Mouse (Mus musculus) forebrain, embryonic 14.5 days (tissue): ENCODE measurements around the gene Crebzf. TPM values are rescaled to one million over a fixed set of nuclear protein-coding genes. Genes with fewer than 3 reads are reported as not detected.

Experiments
- ATAC-seq: fragments of 200-750 bp; cut with Nextera tagmentation; 2 replicates; pipeline ENCODE4 v1.8.0; 2017; ENCODE audit warnings: mild to moderate bottlenecking, moderate library complexity
- DNase-seq: peaks from one replicate; pipeline ENCODE4 v3.0.0-alpha.2; 2015; ENCODE audit warnings: low spot score
- H3K27ac ChIP-seq: fragments of 300-500 bp; sonication (generic); 2 replicates; pipeline ENCODE4 v1.5.1; 2014; ENCODE audit warnings: low read depth, mild to moderate bottlenecking, control low read depth, low read length, moderate library complexity
- H3K27me3 ChIP-seq: fragments of 300-500 bp; sonication (generic); replicated peaks from 2 replicates; pipeline ENCODE4 v1.6.1; 2014; ENCODE audit warnings: low read length, control low read depth, mixed read lengths; ENCODE audit not compliant: control insufficient read depth, insufficient read depth
- H3K36me3 ChIP-seq: fragments of 300-500 bp; sonication (generic); 2 replicates; pipeline ENCODE4 v1.6.1; 2014; ENCODE audit warnings: low read length, control low read depth; ENCODE audit not compliant: control insufficient read depth, insufficient read depth
- H3K4me1 ChIP-seq: fragments of 300-500 bp; sonication (generic); 2 replicates; pipeline ENCODE4 v1.6.1; 2014; ENCODE audit warnings: antibody characterized with exemption, low read length, control low read depth; ENCODE audit not compliant: control insufficient read depth, insufficient read depth
- H3K4me2 ChIP-seq: fragments of 300-500 bp; sonication (generic); 2 replicates; pipeline ENCODE4 v1.6.1; 2014; ENCODE audit warnings: mild to moderate bottlenecking, control low read depth, low read length
- H3K4me3 ChIP-seq: fragments of 300-500 bp; sonication (generic); 2 replicates; pipeline ENCODE4 v1.5.1; 2014; ENCODE audit warnings: low read depth, low read length, control low read depth
- H3K9ac ChIP-seq: fragments of 300-500 bp; sonication (generic); 2 replicates; pipeline ENCODE4 v1.6.1; 2014; ENCODE audit warnings: mild to moderate bottlenecking, low read length, control low read depth, moderate library complexity
- H3K9me3 ChIP-seq: fragments of 300-500 bp; sonication (generic); replicated peaks from 2 replicates; pipeline ENCODE4 v1.6.1; 2016; ENCODE audit warnings: low read length, control low read depth, mixed read lengths; ENCODE audit not compliant: control insufficient read depth
- WGBS: fragments of 180-500 bp; shearing (Covaris S2); extraction: QIAGEN DNeasy Blood & Tissue Kit; methylation state at CpG from one replicate; pipeline ENCODE4 v1.1.7; 2014; 5-methylcytosine and 5-hydroxymethylcytosine counted together
- polyA plus RNA-seq: library from polyadenylated mRNA; unstranded; fragments of >200 nt; fragmentation: Nextera tagmentation; extraction: Ambion mirVana; gene quantifications from 2 replicates; pipeline ENCODE4 v1.2.1, GENCODE M21; 2014

Crebzf gene
- polyA plus RNA-seq, 1 experiment from 2014 or later: 32.9 TPM

DNA sequence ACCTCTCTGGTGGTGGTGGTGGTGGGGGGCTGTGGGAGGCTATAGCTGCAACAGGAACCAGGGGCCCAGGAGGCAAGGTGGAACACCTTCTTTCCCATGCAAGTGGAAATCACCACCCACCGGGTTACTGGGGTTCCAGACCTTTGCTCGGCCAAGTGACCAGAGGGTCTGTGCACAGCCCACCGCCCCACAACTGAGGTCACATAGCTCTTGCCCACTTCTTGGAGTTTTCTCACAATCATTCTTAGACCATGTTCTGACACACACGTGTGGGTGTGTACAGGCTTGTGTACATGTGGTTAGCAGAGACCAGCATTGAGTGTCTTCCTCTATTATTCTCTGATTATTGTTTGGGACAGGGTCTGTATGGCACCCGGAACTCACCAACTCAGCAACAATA lies 18.9 kb downstream of the Crebzf start:
- H3K9ac ChIP-seq: no peak overlapping the region
- no peak overlapping the region for H3K4me3 ChIP-seq
- no peak overlapping the region for H3K4me2 ChIP-seq
- WGBS: 95% methylated on average over 5 of the region's 5 CpGs
- no peak for DNase-seq
- H3K27me3 ChIP-seq: no peaks in the 10 kb centered on the region
- H3K36me3 ChIP-seq: no peaks in the 10 kb centered on the region
- H3K27ac ChIP-seq: no peak overlapping the region
- no peaks in the 10 kb centered on the region for H3K9me3 ChIP-seq
- H3K4me1 ChIP-seq: peaks cover under 1% of the 10 kb centered on the region
- no peak for ATAC-seq

DNA sequence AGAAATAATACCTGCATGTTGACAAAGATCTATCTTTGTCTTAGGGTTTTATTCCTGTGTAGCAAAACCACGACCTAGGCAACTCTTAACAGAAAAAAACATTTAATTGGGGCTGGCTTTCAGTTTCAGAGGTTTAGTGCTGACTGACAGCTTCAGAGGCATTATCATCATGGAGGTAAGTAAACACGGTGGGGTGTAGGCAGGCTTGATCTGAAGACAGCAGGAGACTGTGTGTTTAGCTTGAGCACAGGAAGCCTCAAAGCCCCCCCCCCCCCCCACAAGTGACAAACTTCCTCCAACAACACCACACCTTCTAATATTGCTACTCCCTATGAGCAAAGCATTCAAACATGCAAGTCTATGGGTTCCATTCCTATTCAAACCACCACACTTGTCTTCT lies 31.0 kb downstream of the Crebzf start:
- DNase-seq: no peak
- ATAC-seq: no peak
- no peak overlapping the region for H3K9ac ChIP-seq

DNA sequence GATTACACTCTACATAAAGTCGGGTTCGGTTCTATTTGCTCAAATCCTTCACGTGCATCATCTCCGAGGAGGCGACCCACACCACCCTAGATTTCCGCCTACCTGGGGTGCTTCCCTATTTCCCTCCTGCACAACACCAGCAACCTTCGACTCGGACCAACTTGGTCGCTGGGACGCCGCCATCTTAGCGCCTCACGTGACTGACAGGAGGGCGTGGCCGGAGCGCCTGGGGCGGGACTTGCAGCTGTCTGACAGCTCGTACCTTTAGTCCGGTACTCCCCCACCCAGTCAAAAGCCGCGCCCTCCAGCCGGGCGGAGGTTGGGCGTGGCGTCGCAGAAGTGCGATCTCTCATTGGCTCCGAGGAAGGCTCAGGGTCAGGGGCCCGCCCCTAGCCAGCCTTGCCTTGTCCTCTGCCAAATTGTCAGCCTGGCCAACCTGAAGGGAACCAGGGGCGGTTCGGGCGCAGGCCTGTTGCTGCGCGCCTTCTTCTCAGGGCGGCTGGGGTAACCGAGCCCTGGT lies 33.3 kb downstream of the Crebzf start, which contains the start of gene Tmem126b:
Tmem126b (minus strand) TSS at position 209 of the 520 bp plus-strand sequence.
- peak within 1 kb of the TSS; percentile 72 for H3K27ac ChIP-seq
- H3K4me2 ChIP-seq: peak within 1 kb of the TSS; percentile 81
- peaks cover 10% of the 10 kb centered on the region for H3K4me1 ChIP-seq
- DNase-seq: peak; percentile 98
- peak within 1 kb of the TSS; percentile 76 for H3K9ac ChIP-seq
- H3K27me3 ChIP-seq: no peaks in the 10 kb centered on the region
- no peaks in the 10 kb centered on the region for H3K36me3 ChIP-seq
- no peaks in the 10 kb centered on the region for H3K9me3 ChIP-seq
- H3K4me3 ChIP-seq: peak within 1 kb of the TSS; percentile 65
- peak; percentile 100 for ATAC-seq
- WGBS: under 1% methylated on average over 36 of the region's 36 CpGs

More for the DNA sequence above, 31.0 kb downstream of the Crebzf start:
- peaks cover 13% of the 10 kb centered on the region for H3K36me3 ChIP-seq
- no peak overlapping the region for H3K4me2 ChIP-seq
- peaks cover 10% of the 10 kb centered on the region for H3K4me1 ChIP-seq
- no peak overlapping the region for H3K4me3 ChIP-seq
- no peaks in the 10 kb centered on the region for H3K27me3 ChIP-seq
- no peaks in the 10 kb centered on the region for H3K9me3 ChIP-seq
- WGBS: 70% methylated on average over 2 of the region's 2 CpGs
- H3K27ac ChIP-seq: no peak overlapping the region

DNA sequence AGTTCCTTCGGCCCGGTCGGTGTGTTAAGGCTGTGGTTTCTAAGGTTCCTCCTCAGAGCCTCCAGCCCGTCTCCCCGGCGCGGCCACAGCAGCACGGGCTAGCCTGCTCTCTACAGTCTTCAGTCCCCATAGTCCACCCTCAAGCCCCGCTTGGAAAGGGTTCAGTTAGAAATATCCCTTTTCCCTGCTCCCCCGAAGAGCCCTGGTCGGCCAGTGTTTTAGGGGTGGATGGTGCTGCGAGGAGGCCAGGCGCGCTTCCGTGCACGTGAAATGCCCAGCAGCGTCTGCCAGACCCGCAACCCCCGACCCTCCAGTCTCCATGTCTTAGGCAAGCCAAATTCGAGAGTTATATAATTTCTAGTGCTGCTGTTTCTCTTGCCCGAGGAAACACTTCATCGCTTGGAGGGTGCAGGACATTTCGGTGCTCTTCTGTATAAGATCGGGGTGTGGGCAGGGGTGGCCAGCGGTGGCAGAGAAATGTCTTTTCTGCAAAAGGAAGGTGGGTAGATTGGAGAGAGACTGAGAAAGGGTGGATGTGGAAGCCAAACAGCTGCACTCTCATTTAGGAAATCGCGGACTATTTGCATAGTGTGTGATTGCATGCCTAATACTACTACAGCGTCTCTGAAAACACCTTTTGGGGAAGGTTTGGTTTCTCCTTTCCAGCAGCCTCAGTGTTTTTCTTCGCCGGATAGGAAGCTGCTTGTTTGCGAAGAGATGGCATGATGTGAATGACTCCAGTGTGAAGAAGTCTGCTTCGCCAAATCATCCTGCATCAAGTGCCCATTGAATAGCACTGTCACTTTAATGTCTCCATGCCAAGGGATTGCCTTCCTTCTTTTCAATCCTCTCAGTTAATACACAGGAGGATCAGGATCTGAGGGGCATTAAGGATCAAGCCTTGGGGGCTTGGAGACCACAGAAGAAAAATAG lies 34.0 kb downstream of the Crebzf start, which contains the start of gene Dlg2:
Dlg2 (plus strand) TSS at position 360 of the 933 bp plus-strand sequence.
- under 1% methylated on average over 32 of the region's 32 CpGs for WGBS
- peak within 1 kb of the TSS; percentile 76 for H3K9ac ChIP-seq
- H3K36me3 ChIP-seq: no peaks in the 10 kb centered on the region
- no peak for ATAC-seq
- DNase-seq: peak; percentile 32
- no peaks in the 10 kb centered on the region for H3K9me3 ChIP-seq
- H3K27ac ChIP-seq: peak within 1 kb of the TSS; percentile 72
- H3K4me2 ChIP-seq: peak within 1 kb of the TSS; percentile 81
- H3K4me1 ChIP-seq: peaks cover 10% of the 10 kb centered on the region
- H3K27me3 ChIP-seq: no peaks in the 10 kb centered on the region
- peak within 1 kb of the TSS; percentile 65 for H3K4me3 ChIP-seq

DNA sequence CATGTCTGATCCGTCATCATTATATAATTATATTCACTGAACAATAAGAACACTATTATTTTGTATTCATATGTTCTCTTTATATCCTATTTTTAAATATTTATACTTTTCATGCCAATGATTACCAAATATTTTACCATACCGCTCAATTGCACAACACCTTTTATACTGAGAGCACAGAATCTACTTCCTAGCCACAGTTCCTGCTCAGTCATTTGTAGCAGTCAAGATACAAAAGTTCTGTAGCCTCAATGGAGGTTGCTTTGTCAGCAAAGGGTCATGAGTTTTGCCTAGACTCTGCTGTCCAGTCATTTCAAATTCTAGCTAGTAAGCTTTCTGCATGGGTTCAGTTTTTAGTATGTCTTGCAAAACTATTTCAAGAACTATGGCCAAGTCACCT lies 40.1 kb downstream of the Crebzf start:
- Histone ChIP-seq H3K4me2 (no peak overlapping the region), H3K27ac (no peak overlapping the region), H3K4me1 (no peaks in the 10 kb centered on the region), H3K27me3 (no peaks in the 10 kb centered on the region), H3K9ac (no peak overlapping the region), H3K9me3 (no peaks in the 10 kb centered on the region), H3K36me3 (no peaks in the 10 kb centered on the region), H3K4me3 (no peak overlapping the region)
- DNase-seq (no peak), ATAC-seq (no peak)
- WGBS: 94% methylated on average over 2 of the region's 2 CpGs

Other genes with a start within 250 kb of the Crebzf start
- gene Ccdc83, start 177.0 kb upstream of the Crebzf start, polyA plus RNA-seq: not detected in 2 replicates
- 1.2 and 1.5 TPM in 2 replicates for gene Sytl2, start 140.5 kb upstream of the Crebzf start, polyA plus RNA-seq
- gene Ccdc89, start 16.2 kb upstream of the Crebzf start, polyA plus RNA-seq: 1.8 and 2.0 TPM in 2 replicates
- 117 and 121 TPM in 2 replicates for gene Tmem126a, start 14.5 kb downstream of the Crebzf start, polyA plus RNA-seq
- gene Tmem126b, start 33.3 kb downstream of the Crebzf start, polyA plus RNA-seq: 34.5 and 38.3 TPM in 2 replicates
- 17.9 and 25.1 TPM in 2 replicates for gene Dlg2, start 33.9 kb downstream of the Crebzf start, polyA plus RNA-seq